Mouse (Mus musculus) left cerebral cortex, postnatal 4 days (tissue): ENCODE results near the gene Txn2. TPM values are rescaled to one million over a fixed set of nuclear protein-coding genes. Genes with fewer than 3 reads are reported as not detected.
"Not testable (repeated sequence)": the region's sequence is repeated elsewhere in the genome, so short reads cannot be mapped to it uniquely, and the experiment has no call there.

Source experiments
- DNase-seq: peaks from one replicate; pipeline ENCODE4 v3.0.0-alpha.2; 2022
- intact Hi-C: fragments of 180-260 bp; cut with DNase I; formaldehyde crosslinking; loops from one replicate; pipeline ENCODE4 v1.15.1; 2025
- total RNA-seq, 2 experiments: library from RNA; stranded (reverse); gene quantifications; 2 replicates each; pipeline ENCODE4 v1.2.3; 2021

The Txn2 gene
- total RNA-seq, 2 experiments from 2014 or later, result 91.0 to 92.4 TPM

DNA sequence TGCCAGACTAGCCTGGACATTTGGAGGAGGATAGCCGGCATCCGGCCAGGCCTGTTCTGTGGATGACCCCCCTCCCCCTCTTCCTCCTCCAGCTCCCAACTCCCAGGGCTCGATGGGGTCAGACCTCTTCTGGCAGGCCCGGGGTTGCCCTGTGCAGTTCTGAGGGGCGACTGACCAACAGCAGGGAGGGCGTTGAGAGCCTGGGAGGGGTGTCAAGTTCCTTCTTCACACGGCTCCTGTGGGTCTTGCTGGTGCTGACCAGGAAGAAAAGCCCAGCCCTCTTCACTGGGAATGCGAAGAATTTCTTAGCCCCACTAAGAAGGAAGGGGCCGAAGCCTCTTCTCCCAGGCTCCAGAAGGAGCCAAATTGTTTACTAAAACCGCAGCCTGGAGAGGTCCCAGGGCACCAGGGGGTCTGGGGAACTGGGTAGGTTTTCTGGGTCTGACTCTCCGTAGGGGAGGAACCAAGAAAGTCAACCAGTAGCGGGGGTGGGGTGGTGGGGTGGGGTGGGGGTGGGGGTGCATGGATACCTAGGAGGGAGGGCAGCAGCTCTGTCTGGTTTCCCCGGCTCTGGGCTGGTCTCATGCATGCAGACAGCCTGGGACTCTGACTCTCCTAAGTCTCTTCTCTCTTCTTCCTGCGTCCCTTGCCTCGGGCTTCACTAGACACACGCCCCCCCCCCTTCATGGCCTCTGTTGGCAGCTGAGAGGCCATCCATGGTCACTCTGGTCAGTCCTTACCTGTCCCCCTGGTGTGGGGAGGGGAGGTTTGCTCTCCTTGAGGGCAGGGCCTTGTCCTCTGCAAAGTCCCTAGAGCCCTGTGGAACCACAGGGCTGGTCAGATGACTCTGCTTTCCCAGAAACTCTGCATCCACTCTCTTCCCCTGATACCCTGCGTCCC is 45.8 kb downstream of the Txn2 start:
- intact Hi-C loops, result no loop called here
- DNase-seq, result no peak

DNA sequence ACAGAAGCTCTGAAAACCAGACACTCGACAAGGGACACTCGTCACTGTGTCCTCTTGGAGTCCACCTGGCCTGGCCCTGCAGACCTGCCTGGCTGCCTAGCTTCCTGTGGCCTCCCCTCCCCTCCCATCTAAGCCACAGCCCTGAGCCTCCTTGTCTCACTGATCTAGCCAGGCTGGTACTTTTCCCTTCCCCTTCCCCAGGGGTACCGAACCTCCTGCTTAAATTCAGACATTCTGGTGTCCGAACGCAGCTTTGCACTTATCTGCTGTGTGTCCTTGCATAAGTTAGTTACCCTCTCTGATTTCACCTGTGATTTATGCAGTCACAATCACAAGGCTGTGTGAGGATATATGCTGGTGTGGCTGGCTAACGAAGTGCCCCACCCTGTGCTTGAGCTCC is 46.5 kb downstream of the Txn2 start:
- DNase-seq, result no peak
- intact Hi-C loops, result no loop called here

DNA sequence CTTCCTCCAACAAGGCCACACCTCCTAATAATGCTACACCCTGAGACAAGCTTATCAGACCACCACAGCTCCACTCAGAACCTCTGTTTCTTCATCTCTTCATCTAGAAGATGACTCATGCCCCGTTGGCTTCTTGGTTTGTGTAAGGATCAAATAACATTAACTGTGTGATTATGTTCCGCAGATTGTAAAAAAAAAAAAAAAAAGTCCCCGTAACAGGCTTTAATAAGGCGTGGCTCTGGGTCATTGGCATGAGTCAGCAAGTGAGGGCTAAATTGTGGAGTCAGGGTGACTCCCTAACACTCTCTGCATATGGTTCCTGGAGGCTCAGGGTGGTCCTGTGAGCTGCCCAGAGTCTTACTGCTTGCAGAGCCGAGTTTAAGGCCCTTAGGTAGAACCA is 47.1 kb downstream of the Txn2 start:
- no peak for DNase-seq

DNA sequence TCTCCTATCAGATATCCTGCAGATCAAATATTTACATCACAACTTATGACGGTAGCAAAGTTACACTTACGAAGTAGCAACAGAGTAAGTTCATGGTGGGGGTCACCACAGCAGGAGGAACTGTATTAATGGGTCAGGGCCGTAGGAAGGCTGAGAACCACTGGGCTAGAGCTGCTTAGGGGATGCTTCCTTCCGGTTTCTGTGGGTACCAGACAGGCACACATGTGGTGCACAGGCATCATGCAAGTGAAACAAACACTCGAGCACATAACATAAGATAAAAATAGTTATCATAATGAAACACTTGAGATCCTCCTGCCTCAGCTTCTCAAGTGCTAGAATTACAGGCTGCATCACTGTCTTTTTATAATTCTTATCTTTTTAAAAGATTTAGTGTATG is 48.1 kb downstream of the Txn2 start:
- intact Hi-C loops, result no loop called here
- DNase-seq, result no peak

More for the DNA sequence above, 47.1 kb downstream of the Txn2 start:
- intact Hi-C loops, result no loop called here

DNA sequence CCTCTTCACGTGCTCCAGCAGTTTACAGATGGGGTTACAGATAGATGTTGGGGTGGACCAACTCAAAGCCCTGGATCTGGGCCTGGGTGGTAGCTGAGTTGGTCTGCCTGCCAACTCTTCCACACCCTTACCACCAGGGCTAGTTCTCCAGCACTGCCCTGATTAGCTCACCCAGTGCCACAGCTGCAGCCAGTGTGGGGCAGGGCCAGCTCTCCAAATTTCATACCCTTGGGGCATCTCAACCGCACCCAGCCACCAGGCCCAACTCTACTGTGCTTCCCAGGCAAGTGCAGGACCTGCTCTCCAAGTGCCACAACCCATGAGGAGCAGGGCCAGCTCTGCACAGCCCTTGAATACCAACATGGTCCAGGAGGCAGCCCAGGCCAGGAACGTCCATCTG is 49.0 kb downstream of the Txn2 start:
- intact Hi-C loops, result no loop called here
- no peak for DNase-seq

DNA sequence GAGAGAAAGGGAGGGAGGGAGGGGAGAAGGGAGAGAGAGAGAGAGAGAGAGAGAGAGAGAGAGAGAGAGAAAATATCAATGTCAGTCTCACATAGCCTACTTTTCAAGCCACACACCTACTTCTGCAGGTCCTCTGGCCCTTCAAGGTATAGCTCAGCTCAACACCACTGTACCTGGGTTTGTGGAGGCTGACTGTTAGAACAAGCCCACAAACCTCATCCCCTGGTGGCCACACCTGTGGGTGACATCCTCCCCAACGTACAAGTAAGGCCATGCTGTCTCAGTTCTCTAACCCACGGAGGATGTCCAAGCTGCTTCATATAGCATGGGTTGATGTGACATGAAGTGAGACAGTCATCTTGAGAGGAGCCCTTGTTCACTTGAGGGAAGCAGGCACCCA is 51.6 kb downstream of the Txn2 start:
- DNase-seq, result no peak
- intact Hi-C loops, result no loop called here

DNA sequence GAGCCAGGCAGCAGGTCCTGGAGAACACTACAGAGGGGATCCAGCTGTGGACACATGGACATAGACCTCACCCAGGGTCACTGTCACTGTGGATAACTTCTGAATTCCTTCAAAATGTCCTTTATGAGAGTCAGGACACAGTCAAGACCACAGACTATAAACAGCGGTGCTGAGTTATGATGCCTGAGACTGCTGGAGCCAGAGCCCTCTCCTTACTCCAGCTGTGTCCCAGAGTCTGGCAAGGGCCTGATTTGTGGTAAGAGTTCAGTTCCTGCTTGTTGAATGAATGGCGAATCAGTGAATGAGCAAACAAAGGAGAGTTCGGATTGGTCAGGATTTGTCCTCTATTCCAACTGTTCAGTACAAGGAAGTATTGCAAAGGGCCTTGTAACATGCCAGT is 52.1 kb downstream of the Txn2 start:
- intact Hi-C loops, result no loop called here
- DNase-seq, result no peak

DNA sequence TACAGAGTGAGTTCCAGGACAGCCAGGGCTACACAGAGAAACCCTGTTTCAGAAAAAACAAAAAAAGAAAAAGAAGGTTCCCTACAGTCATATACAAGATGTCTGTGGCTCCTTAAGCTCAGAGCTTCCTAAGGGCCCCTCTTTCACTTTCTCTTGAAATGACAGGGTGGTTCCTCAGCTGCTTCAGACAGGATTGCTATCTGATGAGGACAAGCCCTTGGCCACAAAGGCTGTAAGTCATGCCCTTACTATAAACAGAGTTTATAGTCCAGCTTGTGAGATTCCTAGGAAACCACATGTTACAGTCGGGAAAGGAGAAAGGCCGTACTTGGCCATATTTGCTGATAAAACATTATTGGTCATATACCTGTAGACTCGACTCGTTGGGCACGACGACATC is 52.9 kb downstream of the Txn2 start:
- DNase-seq, result no peak
- intact Hi-C loops, result no loop called here

DNA sequence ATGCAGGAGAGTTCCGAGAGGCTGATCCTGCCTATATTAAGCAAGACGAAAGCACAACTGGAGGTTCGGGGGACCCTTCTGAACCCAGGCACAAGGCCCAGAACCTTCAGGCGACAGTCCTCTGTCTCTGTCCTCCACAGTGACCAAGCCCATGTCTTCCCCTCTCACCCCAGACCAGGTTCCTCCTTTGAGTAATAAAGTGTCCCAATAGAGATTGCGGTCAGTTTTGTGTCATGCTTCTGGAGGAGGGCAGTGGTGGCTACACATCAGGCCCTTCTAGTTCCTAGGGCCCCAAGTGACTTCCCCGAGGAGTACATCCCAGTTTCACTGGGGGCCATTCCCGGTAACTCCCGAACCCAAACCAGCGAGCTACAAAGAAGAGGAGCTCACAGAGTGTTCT is 54.0 kb downstream of the Txn2 start:
- DNase-seq, result no peak
- intact Hi-C loops, result no loop called here

DNA sequence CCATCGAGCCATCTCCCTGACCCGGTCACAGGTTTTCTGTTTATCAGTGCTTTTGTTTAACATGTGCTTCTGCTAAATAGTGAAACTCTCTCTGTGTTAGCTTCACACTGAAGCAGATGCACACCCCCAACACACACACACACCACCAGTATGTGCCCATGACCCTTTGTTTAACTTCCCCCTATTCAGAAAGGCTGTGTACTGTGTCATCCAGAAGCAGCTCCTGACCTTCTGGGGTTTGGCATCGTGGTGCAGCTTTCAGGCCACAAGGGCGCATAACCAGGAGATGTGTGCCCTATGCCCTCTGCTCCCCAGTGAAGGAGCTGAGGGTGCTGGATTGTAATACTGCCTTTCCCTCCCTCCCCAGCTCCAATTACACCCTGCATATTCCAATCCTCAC is 54.5 kb downstream of the Txn2 start:
- intact Hi-C loops, result no loop called here

DNA sequence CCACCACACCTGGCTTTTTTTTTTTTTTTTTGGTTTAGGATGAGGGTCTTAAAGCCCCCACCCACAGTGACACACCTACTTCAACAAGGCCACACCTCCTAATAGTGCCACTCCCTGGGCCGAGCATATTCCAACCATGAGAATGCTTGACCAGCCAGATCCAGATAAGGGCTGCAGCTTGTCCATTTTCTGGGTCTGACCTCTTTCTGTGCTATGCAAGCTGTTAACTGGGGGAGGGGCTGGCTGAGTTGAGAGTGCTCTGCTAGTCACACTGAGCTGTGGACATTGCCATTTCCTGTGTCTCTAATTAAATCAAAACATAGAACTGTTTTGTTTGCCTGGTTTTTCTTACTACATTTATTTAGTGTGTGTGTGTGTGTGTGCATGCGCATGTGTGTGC is 55.2 kb downstream of the Txn2 start:
- DNase-seq, result no peak
- intact Hi-C loops, result no loop called here

More for the DNA sequence above, 54.5 kb downstream of the Txn2 start:
- DNase-seq, result no peak

DNA sequence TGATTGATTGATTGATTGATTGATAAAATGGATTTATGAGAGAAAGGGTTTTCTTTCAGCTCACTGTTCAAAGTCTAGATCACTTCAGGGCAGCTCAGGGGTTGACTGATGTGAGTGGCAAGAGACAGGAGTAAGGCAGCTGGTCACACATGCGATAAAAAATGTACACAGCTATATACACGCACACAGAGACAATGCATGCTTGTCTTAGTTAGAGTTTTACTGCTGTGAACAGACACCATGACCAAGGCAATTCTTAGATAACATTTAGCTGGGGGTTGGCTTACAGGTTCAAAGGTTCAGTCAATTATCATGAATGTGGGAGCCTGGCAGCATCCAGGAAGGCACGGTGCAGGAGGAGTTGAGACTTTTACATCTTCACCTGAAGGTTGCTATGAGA is 55.8 kb downstream of the Txn2 start:
- no peak for DNase-seq
- intact Hi-C loops, result no loop called here

DNA sequence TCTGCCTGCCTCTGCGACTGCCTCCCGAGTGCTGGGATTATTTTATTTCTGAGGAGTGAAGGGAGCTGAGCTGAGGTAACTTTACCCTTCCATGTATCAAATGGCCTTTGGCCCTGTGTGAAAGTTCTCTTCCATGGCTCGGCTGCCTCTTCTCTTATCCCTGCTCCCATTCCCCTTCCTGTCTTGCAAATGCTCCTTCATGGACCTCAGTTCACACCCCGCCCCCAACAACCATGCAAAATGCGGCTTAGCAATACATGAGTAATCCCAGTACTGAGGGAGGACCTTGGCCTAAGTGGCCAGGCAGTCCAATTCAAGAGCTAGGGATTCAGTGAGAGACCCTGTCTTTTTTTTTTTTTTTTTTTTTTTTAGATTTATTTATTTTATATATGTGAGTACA is 60.5 kb downstream of the Txn2 start:
- DNase-seq, result no peak
- intact Hi-C loops, result no loop called here

DNA sequence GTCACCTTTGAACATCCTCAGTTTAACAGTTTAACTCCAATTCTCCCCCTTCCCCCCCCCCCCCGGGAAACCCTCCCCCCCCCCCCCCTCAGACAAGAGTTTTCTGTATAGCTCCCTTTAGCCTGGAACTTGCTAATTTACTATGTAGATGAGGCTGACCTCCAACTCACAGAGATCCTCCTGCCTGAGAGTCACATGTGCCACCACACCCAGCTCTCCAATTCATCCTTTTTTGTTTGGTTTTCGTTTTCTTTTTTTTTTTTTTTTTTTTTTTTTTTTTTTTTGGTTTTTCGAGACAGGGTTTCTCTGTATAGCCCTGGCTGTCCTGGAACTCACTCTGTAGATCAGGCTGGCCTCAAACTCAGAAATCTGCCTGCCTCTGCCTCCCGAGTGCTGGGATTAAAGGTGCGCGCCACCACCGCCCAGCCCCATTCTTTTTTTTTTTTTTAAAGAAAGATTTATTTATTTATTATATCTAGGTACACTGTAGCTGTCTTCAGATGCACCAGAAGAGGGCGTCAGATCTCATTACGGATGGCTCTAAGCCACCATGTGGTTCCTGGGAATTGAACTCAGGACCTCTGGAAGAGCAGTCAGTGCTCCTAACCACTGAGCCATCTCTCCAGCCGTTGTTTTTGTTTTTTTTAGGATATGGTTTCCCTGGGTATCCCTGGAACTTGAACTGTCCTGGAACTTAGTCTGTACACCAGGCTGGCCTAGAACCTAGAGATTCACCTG is 61.4 kb downstream of the Txn2 start:
- DNase-seq, intact Hi-C loops: not testable (repeated sequence)

DNA sequence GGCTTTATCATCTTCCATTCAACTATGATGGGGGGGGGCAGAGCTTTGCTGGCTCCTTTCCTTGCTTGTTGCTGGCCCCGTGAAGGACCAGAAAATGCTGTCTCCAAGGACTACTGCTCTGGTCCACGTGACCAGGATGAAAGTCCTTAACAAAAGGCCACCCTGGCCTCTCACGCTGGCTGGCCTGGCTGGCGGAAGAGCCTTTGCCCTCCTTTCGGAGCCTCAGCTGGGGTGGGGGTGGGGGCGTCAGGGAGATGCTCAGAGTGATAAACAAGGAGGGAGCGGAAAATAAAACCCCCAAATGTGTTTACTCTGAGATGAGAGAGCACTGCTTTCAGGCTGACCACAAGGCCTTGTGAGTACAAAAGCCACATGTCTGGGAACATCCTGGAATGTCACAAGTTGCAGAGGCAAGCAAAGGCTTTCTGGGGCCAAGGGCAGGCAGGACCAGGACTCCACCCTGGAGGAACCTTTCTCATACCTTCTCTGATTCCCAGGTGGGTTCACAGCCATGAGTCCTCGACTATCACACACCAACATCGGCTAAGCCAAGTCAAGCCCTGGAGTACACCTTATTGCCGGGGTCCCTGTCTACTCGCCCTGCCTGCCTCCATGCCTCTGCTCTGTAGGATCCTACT is 62.1 kb downstream of the Txn2 start:
- no peak for DNase-seq
- intact Hi-C loops, result no loop called here

Other genes starting within 250 kb of the Txn2 start
- gene Apol7e, start 230.1 kb downstream of the Txn2 start, total RNA-seq, result not detected
- under 1 TPM in 1 of 2 experiments, not detected in 1; 0.22 TPM for gene Apol9b, start 200.0 kb downstream of the Txn2 start, total RNA-seq
- gene Apol8, start 172.0 kb downstream of the Txn2 start, total RNA-seq, result under 1 TPM; 0.48 to 0.97 TPM
- 10 to 100 TPM; 59.5 to 63.4 TPM for gene Myh9, start 86.8 kb downstream of the Txn2 start, total RNA-seq
- gene Foxred2, start 27.7 kb upstream of the Txn2 start, total RNA-seq, result 10 to 100 TPM; 19.1 to 20.3 TPM
- gene Eif3d, start 41.8 kb upstream of the Txn2 start, total RNA-seq, result 100 to 1,000 TPM; 130 to 141 TPM
- gene Cacng2, start 191.0 kb upstream of the Txn2 start, total RNA-seq, result 10 to 100 TPM; 36.0 to 36.7 TPM
- gene Ift27, start 245.1 kb upstream of the Txn2 start, total RNA-seq, result 10 to 100 TPM; 39.9 to 41.0 TPM